8 mouse cellular contexts compared by ENCODE assay signal in the genomic region with DNA sequence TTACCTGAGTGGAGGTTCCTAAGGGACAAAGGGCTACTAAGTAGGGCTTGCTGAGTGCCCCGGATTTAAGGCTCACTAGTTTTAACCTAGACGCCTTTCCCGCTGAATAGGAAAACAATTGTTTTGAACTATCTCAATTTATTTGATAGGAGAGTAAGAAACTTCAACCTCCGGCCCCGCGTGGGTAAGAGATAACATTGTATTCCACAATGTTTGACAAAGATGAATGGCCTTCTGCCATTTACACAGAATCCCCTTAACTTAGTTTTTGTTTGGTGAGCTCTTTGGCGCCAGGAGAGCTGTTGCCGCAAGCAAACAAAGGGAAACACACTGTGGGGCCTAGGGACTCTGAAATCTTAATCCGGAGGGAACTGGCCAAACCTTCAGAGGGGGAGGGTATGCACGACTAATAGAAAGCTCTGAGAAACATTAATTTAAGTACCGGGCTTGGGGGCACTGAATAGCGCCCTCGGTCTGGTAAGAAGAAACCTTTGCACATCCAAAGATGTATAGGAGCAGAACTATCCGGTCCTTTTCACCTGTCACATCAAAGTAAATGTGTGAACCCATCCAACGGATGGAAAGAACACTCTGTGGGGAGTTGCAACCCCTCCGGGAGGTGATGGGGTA. TPM values are rescaled to one million over a fixed set of nuclear protein-coding genes. Genes with fewer than 3 reads are reported as not detected.
A peak's percentile ranks its signal among the peaks of the same experiment; 100 is the strongest.
DNase-seq lines count a peak whose midpoint lies in the region; ATAC-seq lines count a peak whose summit lies in the region.

No protein-coding gene starts in this region.

- ATAC-seq in kidney, embryonic 16.5 days (ENCODE audit: low FRiP score, low TSS enrichment), result peak; percentile 25; the same call in 1 of the 2 replicates
- ATAC-seq in hindbrain, embryonic 13.5 days (ENCODE audit: low FRiP score), result no peak; the same call in none of the 2 replicates
- ATAC-seq in midbrain, embryonic 13.5 days, result peak; percentile 22; the same call in 1 of the 2 replicates
- ATAC-seq in cerebellum, adult (ENCODE audit: insufficient number of reproducible peaks, low FRiP score, low TSS enrichment), result no peak

- H3K4me1 ChIP-seq in kidney, embryonic 16.5 days (ENCODE audit: insufficient read depth, low read length), result peaks cover 13% of the 10 kb centered on the region
- H3K4me1 ChIP-seq in hindbrain, embryonic 13.5 days (replicated peaks), result peaks cover 28% of the 10 kb centered on the region
- peaks cover 35% of the 10 kb centered on the region for H3K4me1 ChIP-seq in midbrain, embryonic 13.5 days (replicated peaks)

- 7% methylated on average over 16 of the region's 16 CpGs for WGBS in kidney, embryonic 16.5 days
- WGBS in hindbrain, embryonic 13.5 days, result 2% methylated on average over 16 of the region's 16 CpGs
- 1% methylated on average over 16 of the region's 16 CpGs for WGBS in midbrain, embryonic 13.5 days

- H3K9me3 ChIP-seq in kidney, embryonic 16.5 days (ENCODE audit: low read length), result no peaks in the 10 kb centered on the region
- no peaks in the 10 kb centered on the region for H3K9me3 ChIP-seq in hindbrain, embryonic 13.5 days
- H3K9me3 ChIP-seq in midbrain, embryonic 13.5 days, result no peaks in the 10 kb centered on the region

- no peaks in the 10 kb centered on the region for H3K36me3 ChIP-seq in kidney, embryonic 16.5 days (ENCODE audit: insufficient read depth, low read length)
- no peaks in the 10 kb centered on the region for H3K36me3 ChIP-seq in hindbrain, embryonic 13.5 days
- no peaks in the 10 kb centered on the region for H3K36me3 ChIP-seq in midbrain, embryonic 13.5 days

- peak overlapping the region; percentile 78; the same call in 1 of the 2 replicates for H3K9ac ChIP-seq in kidney, embryonic 16.5 days (replicated peaks; ENCODE audit: low read length)
- H3K9ac ChIP-seq in hindbrain, embryonic 13.5 days, result peak overlapping the region; percentile 88
- H3K9ac ChIP-seq in midbrain, embryonic 13.5 days (replicated peaks), result peak overlapping the region; percentile 72

- H3K27me3 ChIP-seq in kidney, embryonic 16.5 days (ENCODE audit: insufficient read depth, low read length), result peaks cover 20% of the 10 kb centered on the region; the same call in 1 of the 2 replicates
- no peaks in the 10 kb centered on the region for H3K27me3 ChIP-seq in hindbrain, embryonic 13.5 days
- 0 out of 2 replicates have a peak, but pooled peaks cover 3% of the 10 kb centered on the region for H3K27me3 ChIP-seq in midbrain, embryonic 13.5 days

- peak overlapping the region; percentile 80 for H3K27ac ChIP-seq in kidney, embryonic 16.5 days (ENCODE audit: low read length)
- H3K27ac ChIP-seq in hindbrain, embryonic 13.5 days, result peak overlapping the region; percentile 85
- peak overlapping the region; percentile 70 for H3K27ac ChIP-seq in midbrain, embryonic 13.5 days

- H3K4me2 ChIP-seq in kidney, embryonic 16.5 days (replicated peaks; ENCODE audit: low read depth, low read length), result peak overlapping the region; percentile 93
- H3K4me2 ChIP-seq in hindbrain, embryonic 13.5 days, result peak overlapping the region; percentile 66
- H3K4me2 ChIP-seq in midbrain, embryonic 13.5 days (replicated peaks), result peak overlapping the region; percentile 70

- H3K4me3 ChIP-seq in kidney, embryonic 16.5 days (ENCODE audit: low read length), result peak overlapping the region; percentile 81
- H3K4me3 ChIP-seq in hindbrain, embryonic 13.5 days, result peak overlapping the region; percentile 70
- H3K4me3 ChIP-seq in midbrain, embryonic 13.5 days (replicated peaks), result peak overlapping the region; percentile 76

- DNase-seq in kidney, adult 9 months, result no peak
- DNase-seq in embryo, embryonic 10.5 days (ENCODE audit: low spot score), result peak; percentile 68
- no peak for DNase-seq in gastrocnemius, adult 18-20 months (ENCODE audit: low spot score)
- no peak for DNase-seq in B cell, adult 2 months

RNA-seq across cellular contexts. Expression of gene Gm17509, which starts 0.9 kb away (rescaled TPM):
- polyA plus RNA-seq in kidney, embryonic 16.5 days (2015; fragmentation: Nextera tagmentation; extraction: Ambion mirVana), result 0.19 and 0.21 TPM in 2 replicates
- polyA plus RNA-seq in hindbrain, embryonic 13.5 days (2015; fragmentation: Nextera tagmentation; extraction: Ambion mirVana), result 0.56 and 0.57 TPM in 2 replicates
- 0.68 and 0.71 TPM in 2 replicates for polyA plus RNA-seq in midbrain, embryonic 13.5 days (2015; fragmentation: Nextera tagmentation; extraction: Ambion mirVana)
- not detected for total RNA-seq in gastrocnemius, adult 18-20 months (2021)

RNA-seq across cellular contexts. Expression of gene Emb, which starts 11.7 kb away (rescaled TPM):
- 43.8 and 45.6 TPM in 2 replicates for polyA plus RNA-seq in kidney, embryonic 16.5 days (2015; fragmentation: Nextera tagmentation; extraction: Ambion mirVana)
- 12.1 and 14.4 TPM in 2 replicates for polyA plus RNA-seq in hindbrain, embryonic 13.5 days (2015; fragmentation: Nextera tagmentation; extraction: Ambion mirVana)
- 13.4 and 14.4 TPM in 2 replicates for polyA plus RNA-seq in midbrain, embryonic 13.5 days (2015; fragmentation: Nextera tagmentation; extraction: Ambion mirVana)
- 10 to 100 TPM; 10.3 to 12.0 TPM for total RNA-seq in gastrocnemius, adult 18-20 months (2021)

Comparison
In these comparisons a context has a peak if more than half of its experiments do, and no peak if none do; other contexts are left out.
1. ATAC-seq: peak in kidney, embryonic 16.5 days (single experiment) and midbrain, embryonic 13.5 days (single experiment); none in hindbrain, embryonic 13.5 days (single experiment) and cerebellum, adult (single experiment).
2. Peak in every context shown above with its lines, with median percentiles within 50 percentile points of each other: H3K27ac ChIP-seq, H3K4me2 ChIP-seq, H3K4me3 ChIP-seq and H3K9ac ChIP-seq.